Mouse (Mus musculus): Measurements from ENCODE around the gene Fgfr2. TPM values are rescaled to one million over a fixed set of nuclear protein-coding genes. Genes with fewer than 3 reads are reported as not detected.

Fgfr2 gene
- polyA plus RNA-seq, 1 experiment, result 0.17 TPM

DNA sequence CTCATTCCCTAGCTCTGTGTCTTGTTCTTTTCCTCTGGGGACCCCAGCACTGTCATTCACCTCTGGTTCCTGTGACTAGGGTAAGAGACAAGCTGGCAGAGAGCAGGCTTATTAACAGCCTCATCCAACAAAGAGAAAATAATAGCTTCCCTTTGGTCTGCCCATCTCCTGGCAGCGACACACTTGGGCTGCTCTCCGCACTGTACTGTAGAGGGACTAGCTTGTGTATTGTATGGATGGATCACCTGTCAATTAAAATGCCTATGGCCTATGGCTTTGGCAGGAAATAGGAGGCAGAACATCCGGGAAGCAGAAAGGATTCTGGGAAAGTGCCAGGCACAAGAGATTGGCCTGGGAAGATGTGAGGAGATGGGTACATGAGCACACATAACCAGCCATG, 960.9 kb downstream of the Fgfr2 start:
- Histone ChIP-seq H3K79me2 (ENCODE audit: control insufficient read depth, insufficient read depth) (no peaks in the 10 kb centered on the region), H3ac (ENCODE audit: control insufficient read depth, insufficient read length) (no peak overlapping the region), H3K27me3 (ENCODE audit: control insufficient read depth, insufficient read depth, insufficient read length) (peaks cover 11% of the 10 kb centered on the region), H3K4me3 (no peak overlapping the region), H3K36me3 (ENCODE audit: control insufficient read depth, insufficient read depth) (no peaks in the 10 kb centered on the region), H3K4me2 (ENCODE audit: low read depth) (no peak overlapping the region)
- TF ChIP-seq MAX (IDR thresholded peaks at IDR 0.05; ENCODE audit: low read depth), result no peak
- TF ChIP-seq E2F4 (IDR thresholded peaks at IDR 0.05; ENCODE audit: insufficient read depth), result no peak
- no peak for TF ChIP-seq SRF (IDR thresholded peaks at IDR 0.05; ENCODE audit: control insufficient read depth, insufficient read length, low read depth)
- no peak for TF ChIP-seq USF1 (IDR thresholded peaks at IDR 0.05; ENCODE audit: low read depth)
- TF ChIP-seq MYOG (IDR thresholded peaks at IDR 0.05; ENCODE audit: control insufficient read depth in 1 of 3, insufficient read depth in 1 of 3, insufficient read length in 2 of 3, low read depth in 2 of 3), result no peak
- no peak for TF ChIP-seq POLR2AphosphoS2 (IDR thresholded peaks at IDR 0.05; ENCODE audit: insufficient read length, low read depth)
- no peak for TF ChIP-seq TCF12 (IDR thresholded peaks at IDR 0.05; ENCODE audit: insufficient read depth, poor library complexity, severe bottlenecking)
- TF ChIP-seq REST (IDR thresholded peaks at IDR 0.05; ENCODE audit: insufficient read depth, insufficient read length), result no peak
- no peak for TF ChIP-seq MYOD1 (IDR thresholded peaks at IDR 0.05; ENCODE audit: control insufficient read depth in 1 of 3, insufficient read length in 2 of 3, low read depth in 2 of 3)

DNA sequence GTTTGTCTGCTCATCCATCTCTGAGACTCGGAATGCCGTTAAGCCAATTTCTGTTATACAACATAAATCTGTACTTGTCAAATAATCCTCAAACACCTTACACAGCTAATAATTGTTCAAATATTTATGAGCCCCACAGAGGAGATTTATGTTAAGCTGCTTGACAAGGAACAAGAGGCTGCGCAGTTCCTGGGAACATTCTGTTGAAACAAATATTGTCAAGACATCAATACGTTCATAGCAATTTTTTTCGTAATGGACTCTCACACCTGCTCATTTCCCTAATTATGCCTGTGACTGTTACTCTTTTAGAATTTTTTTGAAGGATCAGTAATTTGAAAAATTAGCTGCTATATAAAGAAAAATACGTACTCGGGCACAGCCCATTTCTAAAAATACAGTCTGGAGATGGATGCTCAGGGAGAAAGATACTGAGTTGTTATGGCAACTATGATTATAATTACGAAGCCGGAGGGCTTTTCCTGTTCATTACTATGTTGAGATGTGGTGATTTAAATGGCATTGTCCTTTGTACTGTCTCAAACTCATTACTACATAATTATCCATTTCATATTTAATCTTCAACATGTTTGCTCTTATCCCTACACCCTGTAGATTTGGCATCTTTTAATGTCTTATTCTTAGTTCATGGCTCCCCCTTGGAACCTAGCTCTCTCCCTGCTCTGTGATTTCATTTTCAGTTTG, 964.7 kb downstream of the Fgfr2 start:
- no peak overlapping the region for H3K4me2 ChIP-seq (ENCODE audit: low read depth)
- H3K27me3 ChIP-seq (ENCODE audit: control insufficient read depth, insufficient read depth, insufficient read length), result peaks cover 29% of the 10 kb centered on the region
- H3K79me2 ChIP-seq (ENCODE audit: control insufficient read depth, insufficient read depth), result no peaks in the 10 kb centered on the region
- no peaks in the 10 kb centered on the region for H3K36me3 ChIP-seq (ENCODE audit: control insufficient read depth, insufficient read depth)
- H3ac ChIP-seq (ENCODE audit: control insufficient read depth, insufficient read length), result no peak overlapping the region
- no peak overlapping the region for H3K4me3 ChIP-seq
- no peak for TF ChIP-seq TCF3 (IDR thresholded peaks at IDR 0.05; ENCODE audit: insufficient read length, low read depth)
- no peak for TF ChIP-seq MYOD1 (IDR thresholded peaks at IDR 0.05; ENCODE audit: control insufficient read depth in 1 of 3, insufficient read length in 2 of 3, low read depth in 2 of 3)
- TF ChIP-seq CEBPB (IDR thresholded peaks at IDR 0.05; ENCODE audit: insufficient read depth, poor library complexity, severe bottlenecking), result no peak
- no peak for TF ChIP-seq E2F4 (IDR thresholded peaks at IDR 0.05; ENCODE audit: insufficient read depth)
- no peak for TF ChIP-seq USF1 (IDR thresholded peaks at IDR 0.05; ENCODE audit: low read depth)
- no peak for TF ChIP-seq REST (IDR thresholded peaks at IDR 0.05; ENCODE audit: insufficient read depth, insufficient read length)
- TF ChIP-seq POLR2AphosphoS2 (IDR thresholded peaks at IDR 0.05; ENCODE audit: insufficient read length, low read depth), result no peak

DNA sequence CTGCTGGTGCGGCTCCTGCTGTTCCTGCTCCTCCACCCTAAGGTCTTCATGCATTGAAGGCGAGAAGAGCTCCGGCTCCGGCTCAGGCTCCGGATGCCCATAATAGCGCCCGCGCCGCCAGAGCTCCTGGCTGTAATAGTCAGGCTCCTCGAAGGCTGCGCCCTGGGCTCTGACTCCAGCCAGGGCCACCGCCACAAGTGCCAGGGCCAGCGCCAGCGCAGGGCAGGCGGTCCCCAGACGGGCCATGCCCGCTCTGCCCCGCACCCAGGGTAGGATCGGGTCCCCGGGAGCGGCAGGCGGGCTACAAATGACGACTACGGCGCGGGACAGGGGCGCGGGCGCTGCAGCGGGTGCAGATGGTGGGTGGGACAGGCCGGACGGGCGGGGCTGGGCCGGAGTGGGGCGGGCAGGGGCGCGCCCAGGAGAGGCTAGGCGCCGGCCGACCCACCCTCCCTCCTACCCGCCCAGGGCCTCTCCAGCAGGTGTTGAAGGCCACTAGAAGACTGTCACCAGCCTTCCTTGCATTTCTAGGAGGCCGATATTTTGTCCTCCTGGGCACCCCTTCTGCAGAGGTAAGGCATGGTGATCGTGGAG, 968.7 kb downstream of the Fgfr2 start, which contains the start of gene Cpxm2:
TSS of gene Cpxm2 (minus strand) at position 372 of the 594 bp plus-strand sequence.
- H3K4me3 ChIP-seq, result no peak within 1 kb of the TSS
- no peak for TF ChIP-seq TCF3 (IDR thresholded peaks at IDR 0.05; ENCODE audit: insufficient read length, low read depth)
- TF ChIP-seq E2F4 (IDR thresholded peaks at IDR 0.05; ENCODE audit: insufficient read depth), result no peak
- no peak for TF ChIP-seq POLR2A (IDR thresholded peaks at IDR 0.05; ENCODE audit: insufficient read length, low read depth)
- TF ChIP-seq MAX (IDR thresholded peaks at IDR 0.05; ENCODE audit: low read depth), result no peak
- TF ChIP-seq MYOD1 (IDR thresholded peaks at IDR 0.05; ENCODE audit: control insufficient read depth in 1 of 3, insufficient read length in 2 of 3, low read depth in 2 of 3), result no peak
- TF ChIP-seq TCF12 (IDR thresholded peaks at IDR 0.05; ENCODE audit: insufficient read depth, poor library complexity, severe bottlenecking), result no peak
- TF ChIP-seq CEBPB (IDR thresholded peaks at IDR 0.05; ENCODE audit: insufficient read depth, poor library complexity, severe bottlenecking), result no peak
- no peak for TF ChIP-seq USF1 (IDR thresholded peaks at IDR 0.05; ENCODE audit: low read depth)
- TF ChIP-seq MYOG (IDR thresholded peaks at IDR 0.05; ENCODE audit: control insufficient read depth in 1 of 3, insufficient read depth in 1 of 3, insufficient read length in 2 of 3, low read depth in 2 of 3), result no peak
- TF ChIP-seq SRF (IDR thresholded peaks at IDR 0.05; ENCODE audit: control insufficient read depth, insufficient read length, low read depth), result no peak
- no peaks in the 10 kb centered on the region for H3K79me2 ChIP-seq (ENCODE audit: control insufficient read depth, insufficient read depth)
- H3K27me3 ChIP-seq (ENCODE audit: control insufficient read depth, insufficient read depth, insufficient read length), result peaks cover 36% of the 10 kb centered on the region
- no peaks in the 10 kb centered on the region for H3K36me3 ChIP-seq (ENCODE audit: control insufficient read depth, insufficient read depth)
- H3K4me2 ChIP-seq (ENCODE audit: low read depth), result no peak within 1 kb of the TSS
- H3ac ChIP-seq (ENCODE audit: control insufficient read depth, insufficient read length), result no peak within 1 kb of the TSS

DNA sequence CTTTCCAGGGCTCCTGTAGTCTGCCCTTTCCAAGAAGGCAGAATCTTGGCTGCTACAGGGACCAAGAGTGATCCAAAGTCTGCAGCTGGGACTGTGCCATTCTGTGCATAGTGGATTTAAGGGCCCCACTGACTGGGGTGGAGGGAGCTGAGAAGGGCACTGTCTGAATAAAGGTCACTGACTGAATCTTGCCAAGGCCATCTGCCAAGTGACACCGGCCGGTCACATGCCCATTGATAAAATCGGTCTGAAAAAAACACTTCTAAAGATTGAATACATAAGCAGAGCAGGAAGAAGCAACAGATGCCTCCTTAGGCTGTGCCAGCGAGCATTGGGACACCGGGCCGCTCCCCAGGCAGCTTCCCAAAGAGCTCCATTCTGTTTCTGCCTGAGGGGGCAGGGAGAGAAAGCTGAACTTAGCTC, 969.4 kb downstream of the Fgfr2 start:
- Histone ChIP-seq H3K4me3 (no peak overlapping the region), H3K27me3 (ENCODE audit: control insufficient read depth, insufficient read depth, insufficient read length) (peaks cover 36% of the 10 kb centered on the region), H3K4me2 (ENCODE audit: low read depth) (no peak overlapping the region), H3K79me2 (ENCODE audit: control insufficient read depth, insufficient read depth) (no peaks in the 10 kb centered on the region), H3K36me3 (ENCODE audit: control insufficient read depth, insufficient read depth) (no peaks in the 10 kb centered on the region), H3ac (ENCODE audit: control insufficient read depth, insufficient read length) (no peak overlapping the region)
- TF ChIP-seq POLR2A (IDR thresholded peaks at IDR 0.05; ENCODE audit: insufficient read length, low read depth) (no peak), POLR2AphosphoS2 (IDR thresholded peaks at IDR 0.05; ENCODE audit: insufficient read length, low read depth) (no peak), REST (IDR thresholded peaks at IDR 0.05; ENCODE audit: insufficient read depth, insufficient read length) (no peak)

DNA sequence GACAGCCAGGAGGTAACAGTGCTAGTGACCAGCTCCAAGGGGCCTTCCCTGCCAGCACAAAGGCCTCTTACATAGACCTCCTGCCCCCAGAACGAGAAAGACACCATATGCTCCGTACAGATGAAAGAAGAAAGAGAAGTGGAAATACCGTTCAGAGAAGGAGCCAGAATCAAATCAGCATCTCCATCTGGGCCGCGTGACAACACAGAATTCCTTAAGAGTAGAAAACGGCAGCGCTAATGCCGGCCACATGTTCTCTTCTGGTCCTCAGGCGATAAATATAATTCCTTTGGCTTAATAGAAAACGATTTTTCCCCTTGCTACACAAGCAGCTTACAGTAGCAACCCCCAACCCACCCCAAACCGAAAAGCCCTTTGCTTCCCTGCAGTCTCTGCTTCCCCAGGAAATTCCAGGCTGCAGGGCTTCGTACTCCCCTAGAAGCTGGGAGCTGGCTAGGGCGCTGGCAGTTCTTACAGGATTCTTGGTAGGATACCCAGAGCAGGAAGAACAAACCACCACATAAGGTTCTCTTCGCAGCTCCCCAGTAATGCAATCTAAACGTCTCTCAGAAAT, 977.8 kb downstream of the Fgfr2 start:
- Histone ChIP-seq H3K4me2 (ENCODE audit: low read depth) (no peak overlapping the region), H3K27me3 (ENCODE audit: control insufficient read depth, insufficient read depth, insufficient read length) (peaks cover 8% of the 10 kb centered on the region), H3ac (ENCODE audit: control insufficient read depth, insufficient read length) (no peak overlapping the region), H3K79me2 (ENCODE audit: control insufficient read depth, insufficient read depth) (no peaks in the 10 kb centered on the region), H3K4me3 (no peak overlapping the region), H3K36me3 (ENCODE audit: control insufficient read depth, insufficient read depth) (no peaks in the 10 kb centered on the region)
- no peak for TF ChIP-seq TCF12 (IDR thresholded peaks at IDR 0.05; ENCODE audit: insufficient read depth, poor library complexity, severe bottlenecking)
- TF ChIP-seq MYOG (IDR thresholded peaks at IDR 0.05; ENCODE audit: control insufficient read depth in 1 of 3, insufficient read depth in 1 of 3, insufficient read length in 2 of 3, low read depth in 2 of 3), result no peak
